Mouse (Mus musculus): ENCODE measurements at regions not wholly inside any gene's neighbourhood (a gene's known extent, or its start where the extent isn't known, plus 50 kb on each side); places are given as distances from the start of the nearest gene placed in this dataset.
A peak's percentile ranks its signal among the peaks of the same experiment; 100 is the strongest.

DNA sequence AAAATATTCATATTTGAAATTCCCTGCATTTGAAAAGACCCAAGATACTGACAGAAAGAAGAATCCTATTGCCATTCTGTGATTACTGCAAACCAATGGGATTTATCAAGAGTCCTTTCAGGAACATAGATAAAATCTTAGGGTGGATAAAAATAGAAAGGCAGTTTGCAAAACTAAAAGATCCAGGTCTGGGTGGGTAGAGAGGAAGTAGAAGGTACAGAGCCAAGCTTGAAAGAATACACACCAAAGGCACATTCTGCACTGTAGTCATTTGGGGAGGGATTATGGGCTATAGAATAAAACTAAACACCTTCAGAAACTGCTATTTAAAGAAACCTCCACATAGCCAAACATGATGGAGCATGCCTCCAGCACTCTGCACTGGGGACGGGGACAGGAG lies 288.5 kb upstream of the 4930412O13Rik start:
- no peak for DNase-seq (ENCODE audit: low spot score)

DNA sequence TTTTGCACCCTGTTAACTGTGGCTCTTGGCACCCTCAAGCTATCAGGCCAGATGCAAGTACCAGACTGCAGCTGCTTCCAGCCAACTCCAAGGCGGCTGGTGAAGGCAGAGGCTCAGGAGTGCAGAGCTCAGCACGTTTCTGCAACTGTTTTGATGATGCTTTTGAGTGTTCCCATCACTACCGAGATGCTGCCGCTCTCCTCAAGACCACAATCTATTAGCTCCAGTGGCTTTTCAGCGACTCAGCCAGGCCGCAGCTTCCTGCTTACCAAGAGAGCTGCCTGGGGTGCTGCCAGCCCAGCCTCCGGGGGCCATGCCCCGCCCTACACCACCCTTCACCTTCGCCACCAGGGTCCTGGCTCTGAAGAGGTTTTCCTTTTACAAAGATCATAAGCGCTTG lies 287.1 kb upstream of the 4930412O13Rik start:
- DNase-seq (ENCODE audit: low spot score): no peak

DNA sequence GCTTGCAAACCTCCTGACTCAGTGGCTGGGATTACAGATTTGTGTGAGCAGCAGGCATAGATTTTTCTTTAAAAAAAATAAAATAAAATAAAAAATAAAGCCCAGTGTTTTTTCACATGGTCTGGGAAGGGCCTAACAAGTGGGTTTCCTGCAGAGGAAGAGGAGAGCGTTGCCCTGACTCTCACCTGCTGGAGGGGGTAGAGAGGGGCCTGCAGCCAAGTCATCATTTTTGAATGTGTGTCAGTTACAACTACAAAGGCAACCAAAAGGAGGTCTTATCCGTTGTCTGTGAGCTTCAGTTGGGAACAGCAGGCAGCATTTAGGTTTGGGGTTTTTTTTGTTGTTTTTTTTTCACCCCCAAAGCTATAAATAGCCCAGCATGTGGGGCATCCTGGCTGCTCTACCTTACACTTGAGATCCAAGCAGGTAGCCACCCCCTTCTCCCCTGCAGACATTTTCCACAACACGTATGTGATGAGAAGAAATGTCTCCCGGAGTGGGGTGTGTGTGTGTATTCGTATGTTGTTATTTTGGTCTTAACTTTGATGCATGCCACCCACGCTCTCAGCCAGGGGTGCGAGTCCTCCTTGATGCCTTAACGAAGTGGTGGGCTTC lies 285.7 kb upstream of the 4930412O13Rik start:
- no peak for DNase-seq (ENCODE audit: low spot score)

DNA sequence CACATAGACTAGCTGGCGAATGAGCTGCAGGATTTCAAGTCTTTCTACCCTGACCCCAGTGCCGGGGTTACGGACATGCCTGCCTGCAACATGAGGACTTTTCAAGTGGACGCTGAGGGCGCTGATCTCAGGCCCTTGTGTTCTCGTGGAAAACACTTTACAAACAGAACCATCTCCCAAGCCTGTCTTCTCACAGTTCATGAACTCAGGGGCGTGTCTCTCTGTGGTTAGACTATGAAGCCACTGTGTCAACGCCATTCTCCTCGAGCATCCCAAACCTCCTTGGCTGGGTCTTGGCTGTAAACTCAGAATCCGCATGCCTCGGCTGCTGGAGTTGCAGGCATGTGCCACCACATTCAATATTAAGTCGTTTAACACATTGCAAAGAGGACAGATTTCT lies 284.9 kb upstream of the 4930412O13Rik start:
- DNase-seq (ENCODE audit: low spot score): no peak

DNA sequence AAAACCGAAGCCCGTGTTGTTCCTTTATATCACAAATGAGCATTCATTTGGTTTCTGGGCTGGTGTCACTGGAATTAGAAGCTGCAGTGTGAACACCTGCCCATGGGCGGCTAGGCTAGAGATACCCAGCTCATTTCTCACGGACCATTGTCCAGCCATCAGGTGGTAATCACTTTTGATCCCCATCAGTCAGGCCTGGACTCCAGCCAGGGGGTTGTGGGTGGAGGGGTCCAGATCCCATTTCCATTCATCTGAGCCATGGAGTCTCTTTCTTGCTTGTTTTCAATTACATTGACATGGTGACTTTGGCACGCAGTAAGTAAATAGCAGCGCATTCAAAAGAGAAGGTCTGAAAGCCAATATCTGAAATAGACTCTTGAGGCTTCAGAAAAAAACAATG lies 276.1 kb upstream of the 4930412O13Rik start:
- DNase-seq (ENCODE audit: low spot score): no peak

DNA sequence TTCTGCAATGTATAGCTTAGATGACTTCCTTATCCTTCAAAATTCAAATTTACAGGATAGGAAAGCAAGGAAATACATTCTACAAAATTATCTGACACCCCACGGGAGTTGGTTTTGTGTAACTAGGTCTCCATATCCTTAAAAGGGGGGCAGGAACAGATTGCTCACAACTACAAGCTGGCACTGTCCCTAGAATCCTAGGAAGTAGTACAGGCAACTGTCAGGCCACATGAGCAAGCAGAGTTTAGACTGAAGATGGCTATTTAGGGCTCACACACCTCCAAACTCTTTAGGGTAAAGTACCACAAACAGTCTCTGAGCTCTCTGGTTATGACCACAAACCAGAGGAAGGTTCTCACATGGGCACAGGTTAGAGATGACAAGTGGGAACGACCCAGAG lies 273.5 kb upstream of the 4930412O13Rik start:
- DNase-seq (ENCODE audit: low spot score): no peak

DNA sequence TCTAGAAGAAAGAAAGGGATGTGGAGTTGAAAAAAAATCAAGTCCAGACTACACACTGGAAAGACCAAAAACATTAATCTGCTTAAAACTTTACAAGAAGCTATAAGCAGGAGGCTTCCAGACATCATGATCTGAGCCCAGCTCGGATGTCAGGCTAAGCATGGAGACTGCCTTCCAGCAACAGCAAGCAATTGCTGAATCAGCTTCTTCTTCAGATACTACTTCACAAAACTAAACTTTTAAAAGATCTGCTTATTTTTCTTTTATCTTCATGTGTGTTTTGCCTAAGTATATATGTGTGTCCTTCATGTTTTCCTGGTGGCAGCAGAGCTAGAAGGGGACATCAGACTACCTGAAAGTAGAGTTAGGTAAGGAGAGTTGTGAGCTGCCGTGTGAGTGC lies 266.6 kb upstream of the 4930412O13Rik start:
- no peak for DNase-seq (ENCODE audit: low spot score)

DNA sequence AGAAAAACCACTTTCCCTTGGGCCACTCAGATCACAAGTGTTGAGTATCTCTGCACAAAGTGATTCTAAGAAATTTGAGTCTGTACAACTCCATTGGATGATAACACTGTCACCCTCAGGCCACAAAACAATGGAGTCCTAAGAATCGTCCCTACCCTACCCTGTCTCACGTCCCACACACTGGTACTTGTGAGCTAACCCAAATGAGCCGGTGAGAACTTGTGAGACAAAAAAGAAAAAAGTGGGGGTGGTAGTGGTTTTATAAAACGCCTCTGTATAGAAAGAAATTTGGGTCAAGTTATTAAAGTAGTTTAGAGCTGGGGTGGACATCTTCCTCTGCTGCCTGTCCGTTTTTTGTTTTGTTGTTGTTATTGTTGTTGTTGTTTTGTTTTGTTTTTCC lies 264.8 kb upstream of the 4930412O13Rik start:
- DNase-seq (ENCODE audit: low spot score): no peak

DNA sequence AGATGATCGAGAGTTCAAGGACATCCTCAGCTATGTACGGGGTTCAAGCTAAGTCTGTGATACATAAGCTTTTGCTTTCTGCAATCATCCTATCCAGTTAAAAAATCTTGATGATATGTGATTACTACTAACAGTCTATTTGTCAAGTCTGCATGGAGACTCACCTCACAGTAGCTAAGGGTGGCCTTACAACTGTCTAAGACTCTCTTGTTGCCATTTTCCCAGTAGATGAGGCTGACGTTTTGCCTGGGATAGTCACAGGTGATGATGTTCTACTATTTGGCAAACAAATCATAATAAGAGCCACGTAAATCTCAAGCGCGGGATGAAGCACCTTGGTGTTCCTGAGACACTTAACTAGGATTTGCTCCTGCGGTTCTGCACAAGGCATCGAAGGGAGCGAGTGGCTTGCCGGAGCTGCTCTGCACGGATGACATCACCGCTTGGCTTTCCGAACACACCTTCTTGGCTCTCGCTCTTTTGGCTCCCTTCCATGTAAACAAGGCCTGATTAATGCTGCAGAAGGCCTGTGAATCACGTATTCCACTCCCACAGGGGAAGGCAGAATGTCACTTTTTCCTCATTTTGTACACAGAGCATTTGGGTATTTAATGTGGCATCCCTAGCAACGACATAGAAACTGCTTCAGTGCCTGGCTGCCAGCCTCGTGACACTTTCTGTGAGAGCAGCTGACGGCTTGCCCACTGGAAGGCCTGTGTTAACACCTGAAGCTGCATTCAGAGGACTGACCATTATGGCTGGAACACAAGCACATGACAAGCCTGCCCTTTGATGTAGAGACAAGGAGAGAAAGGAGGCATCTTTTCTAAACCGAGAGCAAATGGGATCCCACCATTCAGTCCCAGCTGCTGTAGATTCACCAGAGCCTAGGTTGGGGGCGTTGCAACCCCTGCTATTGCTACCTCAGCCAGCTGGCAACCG lies 260.5 kb upstream of the 4930412O13Rik start:
- DNase-seq (ENCODE audit: low spot score): peak; percentile 57

DNA sequence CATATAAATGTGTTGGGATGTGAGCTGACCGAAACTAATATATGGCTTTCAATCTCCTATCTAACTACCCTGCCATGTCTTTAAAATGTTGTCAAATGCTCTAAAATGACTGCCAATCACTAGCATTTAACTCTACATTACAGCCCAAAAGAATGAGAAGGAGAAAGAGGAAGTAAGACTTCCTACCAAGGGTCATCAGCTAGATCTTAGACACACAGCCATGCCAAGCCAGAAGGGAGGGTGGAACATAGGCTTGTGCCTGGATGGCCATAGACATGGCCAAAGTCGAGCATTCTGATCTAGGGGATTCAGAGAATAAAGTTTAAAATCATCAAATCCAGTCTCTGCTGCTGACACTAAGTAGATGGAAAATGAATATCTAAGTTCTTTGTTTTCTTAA lies 257.4 kb upstream of the 4930412O13Rik start:
- no peak for DNase-seq (ENCODE audit: low spot score)

DNA sequence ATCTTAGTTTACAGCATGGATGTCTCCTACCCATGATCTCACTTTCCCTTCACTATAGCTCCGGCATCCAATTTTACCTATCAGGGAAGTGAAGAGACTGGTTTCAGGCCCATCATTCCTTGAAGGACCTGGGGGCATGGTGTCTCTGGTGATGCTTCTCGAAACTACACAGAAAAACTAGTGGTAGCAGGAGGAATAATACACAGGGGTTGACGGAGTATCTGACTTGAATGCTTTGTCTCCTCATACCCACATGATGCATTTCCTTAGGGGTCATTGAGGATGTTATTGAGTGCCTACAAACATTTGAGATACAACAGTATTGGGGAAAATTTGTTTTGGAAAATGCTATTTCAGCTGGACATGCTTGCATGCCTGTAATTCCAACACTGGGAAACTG lies 253.0 kb upstream of the 4930412O13Rik start:
- DNase-seq (ENCODE audit: low spot score): no peak

DNA sequence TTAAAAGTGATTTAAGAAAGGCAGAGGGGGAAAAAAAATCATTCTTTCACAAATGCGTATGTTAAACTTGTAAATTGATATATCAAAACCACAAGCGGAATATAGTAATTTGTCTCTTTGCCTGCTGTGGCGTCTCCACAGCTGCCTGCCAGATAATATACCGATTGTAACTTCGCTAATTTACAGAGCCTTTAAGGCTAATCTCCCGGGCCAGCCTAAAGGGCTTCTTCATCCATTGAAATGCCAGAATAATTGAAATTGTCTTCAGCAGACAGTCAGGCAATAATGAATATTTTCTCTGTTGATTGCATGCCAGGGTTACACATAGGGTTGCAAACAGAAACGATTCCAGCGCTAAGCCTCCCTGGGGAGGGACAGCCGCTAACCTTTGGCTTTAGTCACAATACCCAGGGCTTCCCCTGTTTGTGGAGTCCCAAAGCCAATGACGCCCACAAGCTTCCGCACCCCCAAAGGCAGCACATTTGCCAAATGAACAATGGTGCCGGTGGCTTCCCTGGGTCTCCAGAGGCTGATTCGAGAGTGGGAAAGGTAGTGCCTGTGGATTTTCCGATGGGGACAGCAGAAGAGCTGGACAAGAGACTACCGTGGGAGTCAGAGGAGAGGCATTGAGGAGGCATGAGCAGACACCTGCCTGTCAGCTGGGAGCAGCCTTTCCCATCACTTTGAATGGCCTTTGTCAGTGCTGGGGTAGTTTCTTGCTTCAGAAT lies 248.2 kb upstream of the 4930412O13Rik start:
- DNase-seq (ENCODE audit: low spot score): no peak

DNA sequence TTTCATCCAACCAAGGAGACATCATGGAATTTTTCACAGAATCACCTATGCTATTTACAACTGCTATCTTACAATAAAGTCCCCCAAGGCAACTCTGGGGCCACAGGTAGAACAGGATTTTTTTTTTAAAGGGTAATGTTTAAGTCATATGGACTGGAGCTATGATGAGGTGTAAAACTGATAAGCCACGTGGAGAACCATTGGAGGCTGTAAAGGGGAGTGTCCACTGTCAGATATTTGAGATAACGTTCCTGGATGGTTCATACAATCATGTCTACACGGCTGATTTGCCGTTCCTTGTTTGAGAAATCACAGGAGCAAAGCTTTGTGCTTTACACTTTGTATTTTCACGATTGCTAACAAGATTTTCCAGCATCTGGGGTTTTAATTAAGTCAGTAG lies 241.8 kb upstream of the 4930412O13Rik start:
- DNase-seq (ENCODE audit: low spot score): no peak

DNA sequence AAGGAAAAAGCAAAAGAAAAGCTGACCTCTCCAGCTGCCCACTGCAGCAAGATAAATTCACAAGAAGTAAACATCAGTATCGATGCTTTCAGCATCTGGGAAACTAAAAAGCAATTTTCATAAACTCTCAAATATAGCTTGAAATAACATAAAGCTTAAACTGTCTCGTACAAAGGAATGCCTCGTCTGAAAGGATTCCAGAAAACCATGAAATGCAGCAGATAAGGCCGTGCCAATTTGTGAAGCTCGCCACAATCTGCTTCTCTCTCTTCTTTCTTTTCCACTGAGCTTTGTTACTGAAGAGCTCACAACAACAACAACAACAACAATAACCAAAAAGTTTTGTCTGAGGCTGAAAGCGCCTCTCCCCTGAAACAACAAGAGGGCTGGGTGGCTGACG lies 239.4 kb upstream of the 4930412O13Rik start:
- DNase-seq (ENCODE audit: low spot score): no peak

DNA sequence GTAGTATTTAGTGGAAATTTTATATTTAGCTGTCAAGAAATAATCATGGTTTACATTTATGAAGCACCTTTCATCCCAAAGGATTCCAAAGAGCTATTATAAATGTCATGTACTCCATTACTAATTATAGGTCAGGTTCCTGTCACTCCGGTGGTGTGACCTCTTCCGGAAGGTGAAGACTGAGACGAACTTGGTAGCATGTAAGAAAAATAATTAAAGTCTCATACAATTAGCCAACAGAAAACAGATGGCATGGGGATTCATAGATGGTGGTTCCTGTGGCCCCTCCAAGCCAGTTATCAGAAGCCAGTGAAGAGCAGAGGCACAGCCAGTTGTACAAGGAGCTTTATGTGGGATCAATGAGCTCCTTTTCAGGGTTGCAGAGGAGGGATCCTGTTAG lies 238.6 kb upstream of the 4930412O13Rik start:
- no peak for DNase-seq (ENCODE audit: low spot score)

DNA sequence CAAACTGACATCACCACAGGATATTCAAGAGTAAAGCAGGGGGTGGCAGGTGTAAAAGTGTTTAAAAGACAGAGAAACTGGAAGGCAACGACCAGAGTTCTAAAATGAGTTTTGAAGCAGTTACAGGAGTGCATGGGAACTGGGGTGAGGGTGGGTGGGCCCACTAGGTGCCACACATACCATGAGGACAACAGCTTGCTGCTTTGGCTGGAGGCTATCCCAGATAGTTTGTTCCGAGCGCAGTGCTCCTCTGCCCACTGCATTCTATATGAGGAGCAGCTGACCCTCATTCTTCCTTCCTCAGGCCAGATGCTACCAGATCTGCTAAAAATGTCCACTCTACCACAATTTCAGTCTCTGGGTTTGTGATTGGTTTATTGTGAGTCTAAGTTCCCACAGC lies 234.6 kb upstream of the 4930412O13Rik start:
- no peak for DNase-seq (ENCODE audit: low spot score)

DNA sequence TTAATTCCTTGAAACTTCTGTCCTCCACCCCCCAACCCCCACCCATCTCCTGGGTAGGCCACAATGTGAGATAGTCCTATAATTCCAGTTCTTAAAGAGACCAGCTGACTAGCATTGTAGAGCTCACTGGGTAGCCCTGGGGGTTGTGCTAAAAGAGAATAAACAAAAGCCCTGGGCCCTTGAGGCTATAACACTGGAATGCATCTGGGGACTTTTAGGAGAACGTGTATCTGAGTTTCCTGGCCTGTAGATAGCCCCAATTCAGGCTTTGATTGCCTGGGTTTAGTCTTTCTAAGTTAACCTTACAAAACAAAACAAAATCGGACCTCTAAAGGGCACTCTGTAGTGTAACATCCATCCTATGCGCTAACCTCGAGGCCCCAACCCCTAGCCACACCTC lies 234.1 kb upstream of the 4930412O13Rik start:
- DNase-seq (ENCODE audit: low spot score): no peak

DNA sequence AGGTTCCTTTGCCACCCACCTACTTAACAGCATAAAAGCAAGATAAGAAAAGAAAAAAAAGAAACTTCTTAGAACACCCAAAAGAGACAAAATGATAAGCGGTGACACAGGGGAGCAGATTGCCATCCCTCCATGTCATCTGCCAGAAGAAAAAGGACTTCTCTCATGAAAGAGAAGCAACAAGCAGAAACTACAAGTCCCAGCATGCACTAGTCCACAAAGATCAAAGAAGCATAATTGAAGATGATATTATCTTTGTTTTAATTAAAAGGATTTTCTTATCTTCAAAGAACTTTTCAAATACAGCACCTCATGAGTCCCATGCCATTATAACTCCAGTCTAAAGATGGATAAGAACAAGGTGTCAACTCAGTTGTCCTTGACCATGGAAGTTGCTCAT lies 231.0 kb upstream of the 4930412O13Rik start:
- DNase-seq (ENCODE audit: low spot score): no peak

DNA sequence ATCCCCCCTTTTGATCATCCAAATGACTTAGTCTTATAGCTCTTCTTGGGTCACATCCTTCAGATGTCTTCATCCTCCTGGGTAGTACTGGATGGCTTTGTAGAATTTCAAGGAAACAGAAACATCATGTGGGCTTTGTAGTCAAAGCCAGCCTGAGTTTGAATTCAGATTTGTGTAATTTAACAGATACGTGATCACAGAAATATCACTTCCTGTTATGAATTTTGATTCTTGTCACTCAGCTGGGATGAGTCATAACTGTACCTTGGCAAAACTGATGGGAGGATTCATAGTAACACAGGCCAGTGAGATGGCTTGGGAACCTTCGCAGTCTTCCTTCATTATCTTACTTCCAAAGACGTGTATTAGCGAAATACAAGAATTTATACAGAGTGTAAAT lies 222.2 kb upstream of the 4930412O13Rik start:
- no peak for DNase-seq (ENCODE audit: low spot score)

DNA sequence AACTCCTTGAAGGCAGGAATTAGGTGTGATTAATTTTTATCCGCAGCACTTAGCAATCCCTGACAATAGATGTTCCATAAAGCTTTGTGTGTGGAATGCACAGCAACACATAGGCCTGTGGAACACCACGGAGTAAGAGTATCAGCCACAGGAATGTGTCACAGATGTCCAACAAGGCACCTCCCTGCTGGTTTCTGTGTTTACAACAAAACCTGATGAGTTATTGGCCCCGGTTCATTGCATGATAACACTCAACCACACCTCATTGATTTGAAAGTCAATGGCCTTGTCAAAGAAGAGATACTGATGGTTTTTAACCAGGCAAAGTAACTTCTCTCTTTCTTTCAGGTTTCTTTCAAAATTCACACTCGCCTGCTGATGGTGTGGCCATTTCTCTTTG lies 211.4 kb upstream of the 4930412O13Rik start:
- DNase-seq (ENCODE audit: low spot score): no peak

DNA sequence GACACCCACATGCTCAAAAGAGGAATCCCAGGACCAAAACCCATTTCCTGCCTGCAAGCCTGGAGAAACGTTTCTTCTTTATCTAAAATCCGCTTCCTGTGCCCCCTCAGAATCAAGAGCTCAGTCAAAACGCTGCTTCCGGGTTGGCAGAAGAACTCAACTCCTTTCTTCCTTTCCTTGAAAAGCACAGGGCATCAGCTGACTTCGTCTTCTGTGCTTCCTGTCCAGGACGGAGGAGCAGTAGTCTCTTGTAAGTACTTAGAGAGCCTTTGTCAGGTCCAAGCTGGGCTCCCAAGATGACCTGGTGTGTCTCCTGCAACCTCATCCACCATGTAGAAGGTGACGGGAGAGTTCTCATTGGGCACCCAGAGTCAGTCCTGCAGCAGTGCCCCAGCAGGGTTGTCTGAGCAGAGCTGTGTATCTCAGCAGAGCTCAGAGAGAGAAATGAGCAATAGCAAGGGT lies 199.3 kb upstream of the 4930412O13Rik start:
- no peak for DNase-seq (ENCODE audit: low spot score)

DNA sequence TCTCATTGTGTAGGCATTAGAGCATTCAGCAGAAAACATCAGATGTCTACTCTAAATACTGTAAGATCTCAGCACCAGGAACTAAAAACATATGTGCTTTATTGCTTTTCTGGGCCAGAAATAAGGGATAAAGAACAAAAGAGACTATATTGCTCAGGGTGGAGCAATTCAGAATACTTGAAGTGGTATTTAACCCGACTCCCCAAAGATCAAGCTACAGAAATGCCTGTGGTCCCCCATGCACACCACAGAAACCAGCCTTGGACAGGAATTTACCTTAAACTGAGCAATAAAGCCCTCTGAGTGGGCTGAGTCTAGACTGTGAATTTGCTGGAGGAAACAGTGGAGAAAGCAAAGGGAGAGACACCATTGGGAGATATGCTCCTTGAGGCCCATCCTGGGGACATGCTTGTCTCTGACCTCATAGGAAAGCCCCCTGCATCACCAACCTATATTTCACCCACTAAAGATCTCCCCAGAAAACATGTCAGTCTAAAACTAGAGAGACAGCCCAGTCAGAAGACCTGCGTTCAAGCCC lies 197.3 kb upstream of the 4930412O13Rik start:
- no peak for DNase-seq (ENCODE audit: low spot score)

DNA sequence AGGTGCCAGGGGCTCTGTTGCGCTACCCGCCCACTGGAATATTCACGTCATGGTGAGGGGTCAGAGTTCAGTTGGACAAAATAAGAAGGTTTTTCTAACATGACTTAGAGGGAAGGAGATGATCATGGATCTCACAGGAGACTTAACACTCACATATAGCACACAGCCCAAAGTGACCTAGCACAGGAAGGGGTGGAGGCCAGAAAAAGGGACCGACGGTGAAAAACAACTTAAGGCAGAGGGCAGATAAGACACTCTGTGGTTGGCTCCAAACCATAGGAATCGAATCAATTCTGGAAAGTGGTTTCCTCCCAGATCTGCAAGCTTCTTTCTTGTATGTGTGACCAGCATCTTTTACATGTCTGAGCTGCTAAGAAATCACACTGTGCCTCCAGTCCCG lies 192.9 kb upstream of the 4930412O13Rik start:
- no peak for DNase-seq (ENCODE audit: low spot score)

Data from ovary, adult 18-20 months (tissue).